10 mouse cellular contexts compared by ENCODE assay signal in the genomic region with DNA sequence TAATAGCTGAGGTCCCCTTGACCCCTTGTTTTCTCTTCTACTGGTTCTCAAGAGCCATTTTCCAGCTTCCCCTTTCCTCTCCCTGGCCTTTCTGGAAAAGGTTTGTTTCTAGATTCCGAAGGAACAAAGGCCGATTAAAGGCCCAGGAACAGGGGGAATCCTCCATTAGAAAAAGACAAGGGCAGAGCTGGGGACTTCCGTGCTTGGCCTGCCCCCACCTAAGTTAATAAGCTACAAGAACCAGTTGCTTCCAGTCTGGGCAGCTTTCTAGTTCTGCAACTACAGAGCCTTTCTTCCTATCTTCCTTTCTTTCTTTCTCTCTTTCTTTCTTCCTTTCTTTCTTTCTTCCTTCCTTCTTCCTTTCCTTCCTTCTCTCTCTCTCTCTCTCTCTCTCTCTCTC. TPM values are rescaled to one million over a fixed set of nuclear protein-coding genes. Genes with fewer than 3 reads are reported as not detected.
A peak's percentile ranks its signal among the peaks of the same experiment; 100 is the strongest.
DNase-seq lines count a peak whose midpoint lies in the region; ATAC-seq and TF ChIP-seq lines count a peak whose summit lies in the region.
"Had no signal": no experiment of that assay in that cellular context is flagged by ENCODE, and none has a peak within 500 bp of the region (broad histone marks: within the 10 kb centered on the region; RNA-seq: fewer than 3 reads in every experiment).

No protein-coding gene starts in this region.

- DNase-seq in lung, adult 2 months, result no peak
- DNase-seq in kidney, adult 18-20 months, result peak; percentile 61
- DNase-seq in liver, embryonic 13.5 days, result no peak
- no peak for DNase-seq in T-cell, adult 2 months (ENCODE audit: low spot score)
- no peak for DNase-seq in urinary bladder, adult 2 months (ENCODE audit: low spot score)
- DNase-seq: thymus, postnatal 14 days had no signal

- no peak for TF ChIP-seq POLR2A in lung, adult 2 months (IDR thresholded peaks at IDR 0.05; ENCODE audit: borderline replicate concordance, extremely low read depth, low read depth, low read length)

- 0 out of 2 replicates have a peak overlapping the region, but pooled peaks have one; percentile 1 for H3K9ac ChIP-seq in lung, embryonic 15.5 days
- peak overlapping the region; percentile 44; the same call in 1 of the 2 replicates for H3K9ac ChIP-seq in embryonic facial prominence, embryonic 13.5 days
- no peak overlapping the region for H3K9ac ChIP-seq in liver, embryonic 13.5 days
- H3K9ac ChIP-seq: liver, embryonic 14.5 days had no signal

- H3K27me3 ChIP-seq in lung, embryonic 15.5 days, result no peaks in the 10 kb centered on the region
- H3K27me3 ChIP-seq in embryonic facial prominence, embryonic 13.5 days, result no peaks in the 10 kb centered on the region
- peaks cover 9% of the 10 kb centered on the region; the same call in 1 of the 2 replicates for H3K27me3 ChIP-seq in liver, embryonic 13.5 days

- ATAC-seq in lung, embryonic 15.5 days (ENCODE audit: borderline replicate concordance, extremely low read depth, low FRiP score, low TSS enrichment), result no peak
- ATAC-seq in embryonic facial prominence, embryonic 13.5 days (ENCODE audit: insufficient number of reproducible peaks, insufficient read depth, low FRiP score, low TSS enrichment, low read depth), result no peak
- no peak for ATAC-seq in liver, embryonic 13.5 days (ENCODE audit: low read depth)
- no peak for ATAC-seq in activated CD4-positive, CD25-positive, alpha-beta regulatory T cell, adult 4 months

- no peak for TF ChIP-seq CTCF in lung, adult 2 months (IDR thresholded peaks at IDR 0.05; ENCODE audit: insufficient read depth, low read length)

- peak overlapping the region; percentile 93 for H3K27ac ChIP-seq in lung, embryonic 15.5 days
- H3K27ac ChIP-seq in embryonic facial prominence, embryonic 13.5 days, result 0 out of 2 replicates have a peak overlapping the region, but pooled peaks have one; percentile 78
- H3K27ac ChIP-seq in liver, embryonic 13.5 days, result no peak overlapping the region
- H3K27ac ChIP-seq: liver, embryonic 14.5 days had no signal

- no peak overlapping the region for H3K4me3 ChIP-seq in lung, embryonic 15.5 days
- no peak overlapping the region for H3K4me3 ChIP-seq in lung, adult 2 months (replicated peaks; ENCODE audit: extremely low read depth, low read depth, low read length)
- no peak overlapping the region for H3K4me3 ChIP-seq in embryonic facial prominence, embryonic 13.5 days
- H3K4me3 ChIP-seq in liver, embryonic 13.5 days (replicated peaks), result no peak overlapping the region

- H3K4me2 ChIP-seq in lung, embryonic 15.5 days, result peak overlapping the region; percentile 30; the same call in 1 of the 2 replicates
- peak overlapping the region; percentile 50 for H3K4me2 ChIP-seq in embryonic facial prominence, embryonic 13.5 days
- H3K4me2 ChIP-seq in liver, embryonic 13.5 days, result peak overlapping the region; percentile 29; the same call in 1 of the 2 replicates

- peaks cover 34% of the 10 kb centered on the region for H3K4me1 ChIP-seq in lung, embryonic 15.5 days
- peaks cover 14% of the 10 kb centered on the region for H3K4me1 ChIP-seq in lung, adult 2 months (ENCODE audit: control insufficient read depth, insufficient read depth, low read length)
- H3K4me1 ChIP-seq in embryonic facial prominence, embryonic 13.5 days, result peaks cover 26% of the 10 kb centered on the region
- H3K4me1 ChIP-seq in liver, embryonic 13.5 days (replicated peaks), result peaks cover 6% of the 10 kb centered on the region; the same call in 1 of the 2 replicates

- H3K9me3 ChIP-seq in lung, embryonic 15.5 days, result no peaks in the 10 kb centered on the region
- no peaks in the 10 kb centered on the region for H3K9me3 ChIP-seq in embryonic facial prominence, embryonic 13.5 days
- no peaks in the 10 kb centered on the region for H3K9me3 ChIP-seq in liver, embryonic 13.5 days (replicated peaks)

- 43% methylated on average over 3 of the region's 3 CpGs for WGBS in lung, embryonic 15.5 days
- 46% methylated on average over 3 of the region's 3 CpGs for WGBS in lung, adult 2 months
- 38% methylated on average over 3 of the region's 3 CpGs for WGBS in embryonic facial prominence, embryonic 13.5 days
- 38% methylated on average over 3 of the region's 3 CpGs for WGBS in liver, embryonic 13.5 days (ENCODE audit: insufficient replicate concordance)

- no peaks in the 10 kb centered on the region for H3K36me3 ChIP-seq in lung, embryonic 15.5 days
- no peaks in the 10 kb centered on the region for H3K36me3 ChIP-seq in embryonic facial prominence, embryonic 13.5 days
- no peaks in the 10 kb centered on the region for H3K36me3 ChIP-seq in liver, embryonic 13.5 days

RNA-seq across cellular contexts. Expression of a gene that starts 47.1 kb away (rescaled TPM):
- polyA plus RNA-seq in lung, embryonic 15.5 days (2015; fragmentation: Nextera tagmentation; extraction: Ambion mirVana), result 9.5 and 10.5 TPM in 2 replicates
- 60.1 and 60.4 TPM in 2 replicates for polyA plus RNA-seq in lung, adult 2 months (2012; rRNA removed)
- polyA plus RNA-seq in embryonic facial prominence, embryonic 13.5 days (2015; fragmentation: Nextera tagmentation; extraction: Ambion mirVana), result 13.0 and 14.1 TPM in 2 replicates
- polyA plus RNA-seq in liver, embryonic 13.5 days (2015; fragmentation: Nextera tagmentation; extraction: Ambion mirVana), result 2.0 and 2.5 TPM in 2 replicates
- polyA plus RNA-seq in activated CD4-positive, CD25-positive, alpha-beta regulatory T cell, adult 4 months (2017; shearing (Covaris generic)), result 10 to 100 TPM in 1 of 2 experiments, 1 to 10 TPM in 1; 9.6 to 12.1 TPM
- 10.8 and 19.0 TPM in 2 replicates for polyA plus RNA-seq in urinary bladder, adult 2 months (2012; rRNA removed)
